Mouse (Mus musculus) heart, embryonic 16.5 days (tissue): Measurements from ENCODE around the gene Psmd14. TPM values are rescaled to one million over a fixed set of nuclear protein-coding genes. Genes with fewer than 3 reads are reported as not detected.

Experiments
- ATAC-seq: fragments of 200-750 bp; cut with Nextera tagmentation; replicated peaks from 2 replicates; pipeline ENCODE4 v1.8.0; 2017; ENCODE audit warnings: moderate number of reproducible peaks; ENCODE audit not compliant: insufficient read depth, low FRiP score; ENCODE audit errors: extremely low read depth
- H3K27ac ChIP-seq: fragments of 300-500 bp; sonication (generic); 2 replicates; pipeline ENCODE4 v1.5.1; 2014; ENCODE audit warnings: mild to moderate bottlenecking, low read length, control low read depth, moderate library complexity
- H3K27me3 ChIP-seq: fragments of 300-500 bp; sonication (generic); 2 replicates; pipeline ENCODE4 v1.6.1; 2014; ENCODE audit warnings: low read length, mixed read lengths; ENCODE audit not compliant: control insufficient read depth, insufficient read depth
- H3K36me3 ChIP-seq: fragments of 300-500 bp; sonication (generic); 2 replicates; pipeline ENCODE4 v1.6.1; 2014; ENCODE audit not compliant: control insufficient read depth, insufficient read depth
- H3K4me1 ChIP-seq: fragments of 300-500 bp; sonication (generic); 2 replicates; pipeline ENCODE4 v1.6.1; 2014; ENCODE audit warnings: low read length, mixed read lengths; ENCODE audit not compliant: control insufficient read depth, insufficient read depth
- H3K4me2 ChIP-seq: fragments of 300-500 bp; sonication (generic); 2 replicates; pipeline ENCODE4 v1.6.1; 2014; ENCODE audit warnings: low read depth, mild to moderate bottlenecking, control low read depth, low read length
- H3K4me3 ChIP-seq: fragments of 300-500 bp; sonication (generic); 2 replicates; pipeline ENCODE4 v1.5.1; 2014; ENCODE audit warnings: mild to moderate bottlenecking, control low read depth, low read length
- H3K9ac ChIP-seq: fragments of 300-500 bp; sonication (generic); 2 replicates; pipeline ENCODE4 v1.6.1; 2014; ENCODE audit warnings: low read length, control low read depth
- H3K9me3 ChIP-seq: fragments of 300-500 bp; sonication (generic); replicated peaks from 2 replicates; pipeline ENCODE4 v1.6.1; 2016; ENCODE audit warnings: low read length; ENCODE audit not compliant: control insufficient read depth
- WGBS: fragments of 180-500 bp; shearing (Covaris S2); extraction: QIAGEN DNeasy Blood & Tissue Kit; methylation state at CpG from one replicate; pipeline ENCODE4 v1.1.7; 2014; 5-methylcytosine and 5-hydroxymethylcytosine counted together
- polyA plus RNA-seq: library from polyadenylated mRNA; unstranded; fragments of >200 nt; fragmentation: Nextera tagmentation; extraction: Ambion mirVana; gene quantifications from 2 replicates; pipeline ENCODE4 v1.2.1, GENCODE M21; 2015

Psmd14 gene
- polyA plus RNA-seq, 1 experiment from 2014 or later = 146 TPM

DNA sequence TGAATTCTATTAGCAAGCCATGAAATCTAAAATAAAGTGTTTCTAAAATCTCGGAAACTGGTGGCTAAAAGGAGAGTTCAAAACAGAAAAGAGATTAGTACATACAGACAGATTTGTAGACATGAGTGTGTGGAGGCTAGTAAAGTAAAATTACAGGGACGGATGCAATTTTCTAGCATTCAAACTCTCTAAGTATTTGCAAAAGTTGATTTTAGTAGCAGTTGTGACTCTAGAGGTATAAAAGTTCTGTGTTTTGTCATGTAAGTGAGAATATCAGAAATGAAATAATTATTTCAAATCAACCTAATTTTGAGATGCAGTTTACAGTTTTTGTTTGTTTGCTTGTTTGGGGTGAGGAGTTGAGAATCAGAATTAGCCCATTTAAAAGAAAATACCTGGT lies 96.3 kb downstream of the Psmd14 start:
- no peak overlapping the region for H3K27ac ChIP-seq
- WGBS = 34% methylated on average over 2 of the region's 2 CpGs
- no peak for ATAC-seq

DNA sequence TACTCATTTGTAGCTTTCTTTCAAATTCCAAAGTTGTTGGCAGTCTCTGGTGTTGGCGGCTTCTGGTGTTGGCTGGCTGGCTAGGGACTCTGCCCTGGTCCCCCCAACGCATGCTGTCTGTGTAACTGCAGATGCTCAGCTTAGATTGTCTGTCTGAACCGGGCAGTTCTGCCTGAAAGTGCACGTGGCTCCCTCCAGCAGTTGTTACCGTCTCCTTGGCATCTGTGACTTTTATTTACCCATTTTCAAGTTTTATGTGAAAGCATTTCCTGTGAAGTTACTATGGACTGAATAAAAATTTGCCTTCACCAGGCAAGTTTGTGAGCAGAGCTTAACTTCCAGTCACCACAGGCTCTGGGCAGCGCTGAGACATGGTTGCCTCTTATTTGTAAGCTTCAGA lies 97.3 kb downstream of the Psmd14 start:
- Histone ChIP-seq H3K9ac (no peak overlapping the region), H3K4me1 (peaks cover 10% of the 10 kb centered on the region), H3K4me2 (no peak overlapping the region), H3K27me3 (peaks cover 60% of the 10 kb centered on the region), H3K27ac (no peak overlapping the region), H3K36me3 (no peaks in the 10 kb centered on the region), H3K4me3 (no peak overlapping the region), H3K9me3 (0 out of 2 replicates have a peak, but pooled peaks cover 3% of the 10 kb centered on the region)
- ATAC-seq = no peak
- WGBS = 8% methylated on average over 6 of the region's 6 CpGs

More for the DNA sequence above, 96.3 kb downstream of the Psmd14 start:
- no peaks in the 10 kb centered on the region for H3K36me3 ChIP-seq
- no peak overlapping the region for H3K4me2 ChIP-seq
- peaks cover 13% of the 10 kb centered on the region for H3K4me1 ChIP-seq
- 0 out of 2 replicates have a peak, but pooled peaks cover 3% of the 10 kb centered on the region for H3K9me3 ChIP-seq
- H3K9ac ChIP-seq = no peak overlapping the region
- peaks cover 62% of the 10 kb centered on the region for H3K27me3 ChIP-seq
- H3K4me3 ChIP-seq = no peak overlapping the region

GRCm38 (mm10) chr2:61809381-61809780 lies 97.9 kb downstream of the Psmd14 start:
- H3K36me3 ChIP-seq = no peaks in the 10 kb centered on the region
- H3K27me3 ChIP-seq = peaks cover 59% of the 10 kb centered on the region
- 17% methylated on average over 1 of the region's 1 CpGs for WGBS
- H3K9ac ChIP-seq = no peak overlapping the region
- ATAC-seq = no peak
- H3K4me3 ChIP-seq = no peak overlapping the region
- H3K27ac ChIP-seq = no peak overlapping the region
- no peak overlapping the region for H3K4me2 ChIP-seq
- H3K4me1 ChIP-seq = peaks cover 8% of the 10 kb centered on the region
- H3K9me3 ChIP-seq = 0 out of 2 replicates have a peak, but pooled peaks cover 3% of the 10 kb centered on the region

DNA sequence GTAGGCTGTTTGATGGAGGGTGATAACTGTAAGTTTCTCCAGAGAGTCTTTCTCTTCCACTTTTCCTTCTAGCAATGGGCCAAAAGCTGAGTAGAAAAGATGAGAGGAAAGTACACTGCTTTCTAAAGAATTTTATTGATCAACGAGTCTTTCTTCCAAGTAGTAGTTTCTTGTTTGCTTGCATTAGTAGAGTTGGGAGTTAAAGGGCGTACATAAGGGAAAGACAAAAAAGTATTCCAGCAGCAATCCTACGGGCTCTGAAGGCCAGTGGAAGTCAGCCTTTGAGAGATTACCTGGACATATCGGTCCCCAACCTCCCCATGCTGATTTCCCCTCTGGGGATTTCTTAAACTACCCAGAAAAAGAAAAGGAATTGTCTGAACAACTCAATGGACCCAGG lies 99.3 kb downstream of the Psmd14 start:
- 65% methylated on average over 4 of the region's 4 CpGs for WGBS

GRCm38 (mm10) chr2:61811163-61811506 lies 99.6 kb downstream of the Psmd14 start:
- peak overlapping the region; percentile 57 for H3K4me3 ChIP-seq
- 0 out of 2 replicates have a peak, but pooled peaks cover 3% of the 10 kb centered on the region for H3K9me3 ChIP-seq
- ATAC-seq = no peak
- H3K9ac ChIP-seq = no peak overlapping the region
- no peaks in the 10 kb centered on the region for H3K36me3 ChIP-seq
- peak overlapping the region; percentile 95; the same call in 1 of the 2 replicates for H3K4me2 ChIP-seq
- peaks cover 14% of the 10 kb centered on the region for H3K4me1 ChIP-seq
- WGBS = 35% methylated on average over 8 of the region's 8 CpGs
- H3K27ac ChIP-seq = no peak overlapping the region
- H3K27me3 ChIP-seq = peaks cover 64% of the 10 kb centered on the region

More for the DNA sequence above, 99.3 kb downstream of the Psmd14 start:
- ATAC-seq = no peak
- H3K4me3 ChIP-seq = no peak overlapping the region
- H3K9me3 ChIP-seq = 0 out of 2 replicates have a peak, but pooled peaks cover 3% of the 10 kb centered on the region
- no peak overlapping the region for H3K4me2 ChIP-seq
- peaks cover 60% of the 10 kb centered on the region for H3K27me3 ChIP-seq
- no peak overlapping the region for H3K9ac ChIP-seq
- no peak overlapping the region for H3K27ac ChIP-seq
- no peaks in the 10 kb centered on the region for H3K36me3 ChIP-seq
- H3K4me1 ChIP-seq = peaks cover 12% of the 10 kb centered on the region

GRCm38 (mm10) chr2:61811507-61812421 lies 100.3 kb downstream of the Psmd14 start:
- Histone ChIP-seq H3K4me3 (peak overlapping the region; percentile 57), H3K27ac (no peak overlapping the region), H3K4me2 (peak overlapping the region; percentile 95), H3K9me3 (0 out of 2 replicates have a peak, but pooled peaks cover 3% of the 10 kb centered on the region), H3K9ac (peak overlapping the region; percentile 72), H3K4me1 (peaks cover 14% of the 10 kb centered on the region), H3K27me3 (peaks cover 69% of the 10 kb centered on the region), H3K36me3 (no peaks in the 10 kb centered on the region)
- ATAC-seq = peak; percentile 82
- WGBS = under 1% methylated on average over 121 of the region's 121 CpGs

DNA sequence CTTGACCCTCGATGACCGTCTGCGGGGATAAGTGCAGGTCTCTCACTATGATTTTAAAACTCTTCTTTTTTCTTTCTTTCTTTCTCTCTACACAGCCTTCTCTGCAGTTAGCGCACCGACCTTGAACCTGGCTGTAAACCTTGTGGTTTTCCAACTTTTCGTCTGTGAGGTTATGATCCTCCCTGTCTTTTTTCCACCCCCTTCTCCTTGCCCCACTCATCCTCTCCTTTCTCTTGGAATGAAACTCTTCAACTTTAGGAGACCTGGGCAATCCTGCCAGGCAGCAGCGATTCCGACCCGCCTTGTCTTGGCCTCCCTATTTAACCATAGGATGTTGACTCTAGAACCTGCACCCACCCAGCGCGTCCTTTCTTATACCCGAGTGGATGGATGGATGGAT lies 101.0 kb downstream of the Psmd14 start:
- Histone ChIP-seq H3K9ac (peak overlapping the region; percentile 72), H3K4me3 (peak overlapping the region; percentile 57), H3K9me3 (0 out of 2 replicates have a peak, but pooled peaks cover 3% of the 10 kb centered on the region), H3K4me1 (peaks cover 11% of the 10 kb centered on the region), H3K4me2 (peak overlapping the region; percentile 95), H3K36me3 (no peaks in the 10 kb centered on the region), H3K27ac (no peak overlapping the region), H3K27me3 (peaks cover 62% of the 10 kb centered on the region)
- ATAC-seq = no peak
- WGBS = 9% methylated on average over 12 of the region's 12 CpGs

DNA sequence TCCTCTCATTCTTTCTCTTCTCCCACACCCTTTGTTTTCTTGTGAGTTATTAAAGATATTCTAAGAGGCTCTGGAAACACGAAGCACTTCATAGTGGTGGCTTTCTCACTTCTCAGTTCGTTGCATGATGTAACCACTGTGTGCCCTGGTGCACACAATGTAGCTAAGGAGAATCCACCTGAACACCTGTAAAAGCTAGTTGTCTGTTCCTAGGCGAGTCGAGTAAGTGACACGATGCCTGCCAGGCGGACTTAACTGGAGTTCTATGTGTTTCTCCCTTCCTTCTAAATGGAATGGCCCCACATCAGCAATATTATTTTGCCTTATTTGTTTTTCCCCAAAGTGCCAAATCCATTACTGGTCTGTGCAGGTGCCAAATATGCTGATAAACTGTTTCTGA lies 101.6 kb downstream of the Psmd14 start:
- WGBS = 15% methylated on average over 6 of the region's 6 CpGs
- Histone ChIP-seq H3K4me1 (peaks cover 11% of the 10 kb centered on the region), H3K27me3 (peaks cover 62% of the 10 kb centered on the region), H3K27ac (no peak overlapping the region), H3K9ac (no peak overlapping the region), H3K4me2 (no peak overlapping the region), H3K36me3 (no peaks in the 10 kb centered on the region), H3K4me3 (no peak overlapping the region), H3K9me3 (0 out of 2 replicates have a peak, but pooled peaks cover 3% of the 10 kb centered on the region)
- no peak for ATAC-seq

GRCm38 (mm10) chr2:61813521-61813920 lies 102.0 kb downstream of the Psmd14 start:
- no peak overlapping the region for H3K27ac ChIP-seq
- no peak overlapping the region for H3K4me2 ChIP-seq
- 0 out of 2 replicates have a peak, but pooled peaks cover 3% of the 10 kb centered on the region for H3K9me3 ChIP-seq
- H3K4me3 ChIP-seq = no peak overlapping the region
- H3K9ac ChIP-seq = no peak overlapping the region
- H3K4me1 ChIP-seq = peaks cover 11% of the 10 kb centered on the region
- WGBS = 16% methylated on average over 1 of the region's 1 CpGs
- no peaks in the 10 kb centered on the region for H3K36me3 ChIP-seq
- no peak for ATAC-seq
- peaks cover 61% of the 10 kb centered on the region for H3K27me3 ChIP-seq
